Mouse (Mus musculus) heart, embryonic 12.5 days (tissue): ENCODE data around the gene Ola1. TPM values are rescaled to one million over a fixed set of nuclear protein-coding genes. Genes with fewer than 3 reads are reported as not detected.

Experiments
- ATAC-seq: fragments of 200-750 bp; cut with Nextera tagmentation; 2 replicates; pipeline ENCODE4 v1.8.0; 2017; ENCODE audit warnings: moderate TSS enrichment, moderate library complexity; ENCODE audit not compliant: insufficient number of reproducible peaks, low FRiP score
- H3K27ac ChIP-seq: fragments of 300-500 bp; sonication (generic); 2 replicates; pipeline ENCODE4 v1.5.1; 2016; ENCODE audit warnings: mild to moderate bottlenecking, moderate library complexity; ENCODE audit not compliant: poor library complexity, severe bottlenecking
- H3K27me3 ChIP-seq: fragments of 300-500 bp; sonication (generic); replicated peaks from 2 replicates; pipeline ENCODE4 v1.6.1; 2016; ENCODE audit warnings: mild to moderate bottlenecking, moderate library complexity
- H3K36me3 ChIP-seq: fragments of 300-500 bp; sonication (generic); 2 replicates; pipeline ENCODE4 v1.6.1; 2016; ENCODE audit warnings: mild to moderate bottlenecking, moderate library complexity
- H3K4me1 ChIP-seq: fragments of 300-500 bp; sonication (generic); replicated peaks from 2 replicates; pipeline ENCODE4 v1.6.1; 2016; ENCODE audit warnings: mild to moderate bottlenecking
- H3K4me2 ChIP-seq: fragments of 300-500 bp; sonication (generic); 2 replicates; pipeline ENCODE4 v1.6.1; 2016; ENCODE audit warnings: mild to moderate bottlenecking, moderate library complexity
- H3K4me3 ChIP-seq: fragments of 300-500 bp; sonication (generic); 2 replicates; pipeline ENCODE4 v1.5.1; 2016; ENCODE audit warnings: mild to moderate bottlenecking
- H3K9ac ChIP-seq: fragments of 300-500 bp; sonication (generic); 2 replicates; pipeline ENCODE4 v1.6.1; 2016; ENCODE audit warnings: mild to moderate bottlenecking, moderate library complexity
- H3K9me3 ChIP-seq: fragments of 300-500 bp; sonication (generic); replicated peaks from 2 replicates; pipeline ENCODE4 v1.6.1; 2016; ENCODE audit warnings: mild to moderate bottlenecking, moderate library complexity
- WGBS: fragments of 180-500 bp; shearing (Covaris S2); methylation state at CpG from one replicate; pipeline ENCODE4 v1.1.7; 2016; 5-methylcytosine and 5-hydroxymethylcytosine counted together
- polyA plus RNA-seq: library from polyadenylated mRNA; unstranded; fragments of >200 nt; fragmentation: Nextera tagmentation; extraction: Ambion mirVana; gene quantifications from 2 replicates; pipeline ENCODE4 v1.2.1, GENCODE M21; 2016

Gene Ola1
- polyA plus RNA-seq, 1 experiment from 2014 or later = 74.4 TPM

- Histone ChIP-seq H3K9me3 (0 out of 2 replicates have a peak, but pooled peaks cover 6% of the 10 kb centered on the region), H3K4me2 (no peak overlapping the region), H3K27ac (no peak overlapping the region), H3K4me3 (no peak overlapping the region), H3K36me3 (no peaks in the 10 kb centered on the region), H3K27me3 (0 out of 2 replicates have a peak, but pooled peaks cover 3% of the 10 kb centered on the region), H3K4me1 (no peaks in the 10 kb centered on the region), H3K9ac (no peak overlapping the region)
- ATAC-seq = no peak
- 57% methylated on average over 3 of the region's 3 CpGs for WGBS
These were observed 12.4 kb upstream of the Ola1 start for GRCm38 (mm10) chr2:73231081-73231480.

DNA sequence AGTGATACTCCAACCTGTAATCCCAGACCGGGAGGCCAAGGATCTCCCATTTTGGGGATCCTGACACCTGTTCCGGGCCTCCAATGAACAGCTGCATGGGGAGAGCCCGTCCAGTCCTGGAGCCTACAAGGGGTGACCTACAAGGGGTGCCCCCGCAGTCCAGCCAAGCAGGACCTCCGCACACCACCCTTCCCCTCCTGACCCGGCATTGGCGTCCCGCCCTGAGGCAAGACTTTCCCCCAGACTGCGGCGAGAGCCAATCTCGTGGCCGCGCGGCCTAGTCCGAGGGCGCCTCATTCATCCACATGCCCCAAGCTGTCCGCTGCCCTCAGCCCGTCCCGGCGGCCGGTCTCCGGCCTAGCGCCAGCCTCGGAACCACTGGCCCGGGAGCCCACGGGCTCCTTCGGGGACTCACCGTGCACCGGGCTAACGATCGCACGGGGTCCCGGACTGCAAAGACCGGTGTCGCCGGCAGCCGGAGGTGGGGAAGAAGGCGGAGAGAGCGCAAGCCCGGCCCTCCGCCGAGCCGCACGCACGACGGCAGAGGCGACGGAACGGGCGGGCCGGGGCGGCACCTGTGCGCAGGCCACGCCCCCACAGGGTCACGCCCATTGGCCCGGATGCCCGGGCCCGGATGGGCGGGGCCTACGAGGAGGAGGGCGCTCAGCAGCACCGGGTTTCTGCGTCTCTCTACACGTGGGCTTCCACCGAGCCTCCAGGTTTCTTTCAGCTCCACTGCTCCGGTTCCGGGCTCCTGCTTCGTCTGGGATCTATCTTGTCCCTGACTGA, 4.7 kb downstream of the Ola1 start:
- H3K4me1 ChIP-seq = peaks cover 7% of the 10 kb centered on the region
- no peaks in the 10 kb centered on the region for H3K27me3 ChIP-seq
- H3K4me3 ChIP-seq = peak overlapping the region; percentile 86
- peaks cover 17% of the 10 kb centered on the region for H3K36me3 ChIP-seq
- H3K27ac ChIP-seq = peak overlapping the region; percentile 46
- 0% methylated on average over 64 of the region's 68 CpGs for WGBS
- peak overlapping the region; percentile 85 for H3K9ac ChIP-seq
- peak; percentile 100 for ATAC-seq
- H3K9me3 ChIP-seq = no peaks in the 10 kb centered on the region
- H3K4me2 ChIP-seq = peak overlapping the region; percentile 80

GRCm38 (mm10) chr2:73213539-73213870, 5.2 kb downstream of the Ola1 start:
- ATAC-seq = no peak
- Histone ChIP-seq H3K9me3 (no peaks in the 10 kb centered on the region), H3K4me3 (peak overlapping the region; percentile 86), H3K27ac (peak overlapping the region; percentile 46; the same call in 1 of the 2 replicates), H3K4me2 (peak overlapping the region; percentile 80), H3K9ac (peak overlapping the region; percentile 85), H3K27me3 (no peaks in the 10 kb centered on the region), H3K4me1 (peaks cover 7% of the 10 kb centered on the region), H3K36me3 (peaks cover 17% of the 10 kb centered on the region)
- 16% methylated on average over 7 of the region's 7 CpGs for WGBS

GRCm38 (mm10) chr2:73204328-73204727, 14.4 kb downstream of the Ola1 start:
- H3K4me1 ChIP-seq = no peaks in the 10 kb centered on the region
- no peak overlapping the region for H3K9ac ChIP-seq
- no peak overlapping the region for H3K27ac ChIP-seq
- ATAC-seq = no peak
- no peak overlapping the region for H3K4me2 ChIP-seq
- H3K4me3 ChIP-seq = no peak overlapping the region
- 82% methylated on average over 6 of the region's 6 CpGs for WGBS
- no peaks in the 10 kb centered on the region for H3K27me3 ChIP-seq
- no peaks in the 10 kb centered on the region for H3K9me3 ChIP-seq
- H3K36me3 ChIP-seq = 0 out of 2 replicates have a peak, but pooled peaks cover 14% of the 10 kb centered on the region

GRCm38 (mm10) chr2:73188488-73188887, 30.2 kb downstream of the Ola1 start:
- WGBS = 90% methylated on average over 2 of the region's 2 CpGs
- no peak for ATAC-seq
- H3K27me3 ChIP-seq = no peaks in the 10 kb centered on the region
- H3K9me3 ChIP-seq = no peaks in the 10 kb centered on the region
- H3K4me2 ChIP-seq = no peak overlapping the region
- peaks cover 3% of the 10 kb centered on the region; the same call in 1 of the 2 replicates for H3K4me1 ChIP-seq
- H3K27ac ChIP-seq = no peak overlapping the region
- H3K4me3 ChIP-seq = no peak overlapping the region
- no peak overlapping the region for H3K9ac ChIP-seq
- 0 out of 2 replicates have a peak, but pooled peaks cover 3% of the 10 kb centered on the region for H3K36me3 ChIP-seq

- no peak overlapping the region for H3K4me2 ChIP-seq
- no peak overlapping the region for H3K9ac ChIP-seq
- H3K36me3 ChIP-seq = 0 out of 2 replicates have a peak, but pooled peaks cover 3% of the 10 kb centered on the region
- H3K27me3 ChIP-seq = no peaks in the 10 kb centered on the region
- WGBS = 58% methylated on average over 3 of the region's 3 CpGs
- no peak for ATAC-seq
- H3K9me3 ChIP-seq = no peaks in the 10 kb centered on the region
- peaks cover 3% of the 10 kb centered on the region; the same call in 1 of the 2 replicates for H3K4me1 ChIP-seq
- no peak overlapping the region for H3K27ac ChIP-seq
- H3K4me3 ChIP-seq = no peak overlapping the region
These were observed 33.5 kb downstream of the Ola1 start for GRCm38 (mm10) chr2:73185185-73185584.

DNA sequence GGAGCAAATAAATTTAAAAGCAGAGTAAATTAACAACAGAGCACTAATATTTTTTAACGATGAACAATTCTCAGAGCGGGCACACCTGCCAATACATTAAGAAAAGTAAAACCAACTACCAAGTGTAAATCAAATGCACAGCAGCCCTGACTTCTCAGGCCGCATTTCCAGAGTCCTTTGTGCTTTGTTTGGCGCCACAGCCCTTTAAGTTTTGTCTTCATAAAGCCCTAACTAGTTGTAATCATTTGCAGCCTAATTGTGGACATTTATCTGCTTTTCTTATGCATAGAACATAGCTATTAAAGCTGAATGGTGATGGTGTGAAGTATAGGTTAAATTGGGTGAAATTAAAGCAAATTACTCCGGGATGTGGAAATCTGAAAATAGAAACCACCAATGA, 49.2 kb downstream of the Ola1 start:
- H3K27me3 ChIP-seq = no peaks in the 10 kb centered on the region
- no peak overlapping the region for H3K9ac ChIP-seq
- no peaks in the 10 kb centered on the region for H3K4me1 ChIP-seq
- no peak overlapping the region for H3K4me2 ChIP-seq
- no peak overlapping the region for H3K27ac ChIP-seq
- ATAC-seq = no peak
- no peak overlapping the region for H3K4me3 ChIP-seq
- WGBS = 89% methylated on average over 5 of the region's 5 CpGs
- H3K36me3 ChIP-seq = no peaks in the 10 kb centered on the region
- no peaks in the 10 kb centered on the region for H3K9me3 ChIP-seq

GRCm38 (mm10) chr2:73167126-73167525, 51.6 kb downstream of the Ola1 start:
- Histone ChIP-seq H3K27ac (no peak overlapping the region), H3K36me3 (no peaks in the 10 kb centered on the region), H3K9me3 (no peaks in the 10 kb centered on the region), H3K4me2 (no peak overlapping the region), H3K27me3 (no peaks in the 10 kb centered on the region), H3K4me3 (no peak overlapping the region), H3K4me1 (no peaks in the 10 kb centered on the region), H3K9ac (no peak overlapping the region)
- no peak for ATAC-seq

GRCm38 (mm10) chr2:73164666-73165065, 54.1 kb downstream of the Ola1 start:
- no peaks in the 10 kb centered on the region for H3K4me1 ChIP-seq
- WGBS = 84% methylated on average over 1 of the region's 1 CpGs
- no peak overlapping the region for H3K4me3 ChIP-seq
- no peaks in the 10 kb centered on the region for H3K27me3 ChIP-seq
- no peaks in the 10 kb centered on the region for H3K36me3 ChIP-seq
- no peak overlapping the region for H3K27ac ChIP-seq
- H3K4me2 ChIP-seq = no peak overlapping the region
- ATAC-seq = no peak
- H3K9ac ChIP-seq = no peak overlapping the region
- no peaks in the 10 kb centered on the region for H3K9me3 ChIP-seq

GRCm38 (mm10) chr2:73160772-73161171, 58.0 kb downstream of the Ola1 start:
- Histone ChIP-seq H3K27me3 (no peaks in the 10 kb centered on the region), H3K4me1 (peaks cover 6% of the 10 kb centered on the region), H3K27ac (no peak overlapping the region), H3K36me3 (peaks cover 9% of the 10 kb centered on the region), H3K9ac (no peak overlapping the region), H3K4me2 (no peak overlapping the region), H3K4me3 (no peak overlapping the region), H3K9me3 (no peaks in the 10 kb centered on the region)
- 81% methylated on average over 2 of the region's 2 CpGs for WGBS
- ATAC-seq = no peak

DNA sequence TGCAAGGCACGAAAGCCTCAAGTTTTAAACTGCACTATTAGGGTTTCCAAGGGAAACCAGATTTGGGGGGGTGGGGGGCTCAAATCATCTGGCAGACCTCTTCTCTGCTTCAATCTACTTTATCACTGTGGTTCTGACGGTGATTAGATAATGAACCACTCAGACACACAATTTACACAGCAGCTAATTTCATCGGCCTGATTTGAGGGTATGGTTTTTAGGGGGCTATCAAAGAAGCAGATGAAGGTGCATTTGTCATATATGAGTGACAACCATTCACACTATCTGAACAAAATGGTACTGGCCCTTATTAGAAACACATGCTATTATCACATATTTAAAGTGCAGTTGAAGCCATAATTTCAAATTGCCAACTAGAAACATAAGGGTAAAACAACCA, 61.5 kb downstream of the Ola1 start:
- no peak overlapping the region for H3K4me2 ChIP-seq
- H3K4me1 ChIP-seq = peaks cover 6% of the 10 kb centered on the region
- no peak for ATAC-seq
- no peak overlapping the region for H3K27ac ChIP-seq
- H3K36me3 ChIP-seq = peaks cover 31% of the 10 kb centered on the region
- WGBS = 65% methylated on average over 3 of the region's 3 CpGs
- no peaks in the 10 kb centered on the region for H3K27me3 ChIP-seq
- no peak overlapping the region for H3K4me3 ChIP-seq
- no peak overlapping the region for H3K9ac ChIP-seq
- no peaks in the 10 kb centered on the region for H3K9me3 ChIP-seq

- WGBS = 49% methylated on average over 3 of the region's 3 CpGs
- Histone ChIP-seq H3K4me3 (no peak overlapping the region), H3K9me3 (no peaks in the 10 kb centered on the region), H3K4me1 (no peaks in the 10 kb centered on the region), H3K27me3 (no peaks in the 10 kb centered on the region), H3K27ac (no peak overlapping the region), H3K4me2 (no peak overlapping the region), H3K36me3 (peaks cover 23% of the 10 kb centered on the region), H3K9ac (no peak overlapping the region)
- no peak for ATAC-seq
These were observed 68.2 kb downstream of the Ola1 start for GRCm38 (mm10) chr2:73150526-73150925.
